Comparison of ENCODE assay signal across 19 mouse cellular contexts in the genomic region with DNA sequence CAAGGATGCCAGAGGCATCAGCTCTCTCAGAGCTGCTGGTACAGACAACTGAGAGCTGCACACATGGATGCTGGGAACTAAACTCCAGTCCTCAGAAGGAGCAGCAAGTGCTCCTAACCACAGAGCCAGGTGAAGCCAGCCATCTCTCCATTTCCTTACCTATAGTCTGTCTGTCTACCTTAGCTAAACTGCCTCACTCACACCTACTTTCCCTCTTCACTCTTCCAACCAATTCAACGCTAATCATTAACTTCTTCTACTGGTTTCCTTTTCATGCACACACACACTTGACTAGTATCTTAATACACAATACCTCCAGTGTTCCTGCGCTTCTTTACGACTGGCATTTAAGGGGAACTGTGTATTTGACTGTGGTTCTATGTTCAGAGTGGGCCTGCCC. TPM values are rescaled to one million over a fixed set of nuclear protein-coding genes. Genes with fewer than 3 reads are reported as not detected.
A peak's percentile ranks its signal among the peaks of the same experiment; 100 is the strongest.
DNase-seq lines count a peak whose midpoint lies in the region; ATAC-seq and TF ChIP-seq lines count a peak whose summit lies in the region.
"Had no signal": no experiment of that assay in that cellular context is flagged by ENCODE, and none has a peak within 500 bp of the region (broad histone marks: within the 10 kb centered on the region; RNA-seq: fewer than 3 reads in every experiment).

No protein-coding gene starts in this region.

- H3K4me1 ChIP-seq in kidney, postnatal 0 days (replicated peaks; ENCODE audit: insufficient read depth, low read length) = peaks cover under 1% of the 10 kb centered on the region; the same call in 1 of the 2 replicates
- H3K4me1 ChIP-seq in lung, embryonic 15.5 days = peaks cover 13% of the 10 kb centered on the region
- H3K4me1 ChIP-seq in intestine, embryonic 16.5 days (ENCODE audit: control insufficient read depth, insufficient read depth, low read length) = peaks cover 7% of the 10 kb centered on the region
- H3K4me1 ChIP-seq in heart, embryonic 10.5 days = peaks cover under 1% of the 10 kb centered on the region; the same call in 1 of the 2 replicates

- no peak overlapping the region for H3K9ac ChIP-seq in kidney, postnatal 0 days (ENCODE audit: low read depth, low read length)
- H3K9ac ChIP-seq in lung, embryonic 15.5 days = no peak overlapping the region
- H3K9ac ChIP-seq in intestine, embryonic 16.5 days (ENCODE audit: low read depth, low read length) = no peak overlapping the region
- H3K9ac ChIP-seq: embryonic facial prominence, embryonic 12.5 days; forebrain, embryonic 15.5 days had no signal

- ATAC-seq in kidney, postnatal 0 days (replicated peaks; ENCODE audit: low FRiP score, low read depth) = no peak
- peak; percentile 19; the same call in 1 of the 2 replicates for ATAC-seq in lung, embryonic 15.5 days (ENCODE audit: borderline replicate concordance, extremely low read depth, low FRiP score, low TSS enrichment)
- ATAC-seq in intestine, embryonic 16.5 days = peak; percentile 87
- ATAC-seq: activated CD4-positive, CD25-positive, alpha-beta regulatory T cell, adult 4 months; forebrain, embryonic 15.5 days; Patski had no signal

- no peaks in the 10 kb centered on the region for H3K27me3 ChIP-seq in kidney, postnatal 0 days (ENCODE audit: insufficient read depth, low read length)
- no peaks in the 10 kb centered on the region for H3K27me3 ChIP-seq in lung, embryonic 15.5 days
- no peaks in the 10 kb centered on the region for H3K27me3 ChIP-seq in intestine, embryonic 16.5 days (replicated peaks; ENCODE audit: control insufficient read depth, insufficient read depth, low read length)
- no peaks in the 10 kb centered on the region for H3K27me3 ChIP-seq in heart, embryonic 10.5 days (ENCODE audit: insufficient read depth, poor library complexity, severe bottlenecking)
- H3K27me3 ChIP-seq: CH12.LX; embryonic facial prominence, embryonic 12.5 days; forebrain, embryonic 15.5 days; Patski had no signal

- peak; percentile 11 for DNase-seq in kidney, postnatal 0 days (ENCODE audit: low spot score)
- DNase-seq in kidney, postnatal 25 days = no peak
- DNase-seq in lung, postnatal 36 days = no peak
- DNase-seq in heart, embryonic 10.5 days (ENCODE audit: low spot score) = no peak
- DNase-seq: adrenal gland, postnatal 14 days; cerebellum, adult 11-12 months; cerebellum, adult 9-10 months; cerebellum, postnatal 25 days; gastrocnemius, postnatal 36 days; heart, adult 11 months; heart, postnatal 10 days; heart, postnatal 4 days had no signal

- H3K27ac ChIP-seq in kidney, postnatal 0 days = no peak overlapping the region
- H3K27ac ChIP-seq in lung, embryonic 15.5 days = peak overlapping the region; percentile 53
- H3K27ac ChIP-seq in intestine, embryonic 16.5 days (ENCODE audit: low read length) = no peak overlapping the region
- H3K27ac ChIP-seq in heart, embryonic 10.5 days = no peak overlapping the region
- H3K27ac ChIP-seq: embryonic facial prominence, embryonic 12.5 days; forebrain, embryonic 15.5 days had no signal

- peaks cover 12% of the 10 kb centered on the region; the same call in 1 of the 2 replicates for H3K36me3 ChIP-seq in kidney, postnatal 0 days (ENCODE audit: insufficient read depth, low read length)
- peaks cover 27% of the 10 kb centered on the region for H3K36me3 ChIP-seq in lung, embryonic 15.5 days
- H3K36me3 ChIP-seq in intestine, embryonic 16.5 days (ENCODE audit: control insufficient read depth, insufficient read depth, low read length) = no peaks in the 10 kb centered on the region; the same call in 1 of the 2 replicates
- peaks cover 40% of the 10 kb centered on the region for H3K36me3 ChIP-seq in heart, embryonic 10.5 days

- H3K9me3 ChIP-seq in kidney, postnatal 0 days (replicated peaks; ENCODE audit: low read length) = no peaks in the 10 kb centered on the region
- H3K9me3 ChIP-seq in lung, embryonic 15.5 days = no peaks in the 10 kb centered on the region
- no peaks in the 10 kb centered on the region for H3K9me3 ChIP-seq in intestine, embryonic 16.5 days (ENCODE audit: control insufficient read depth, low read length)
- no peaks in the 10 kb centered on the region for H3K9me3 ChIP-seq in heart, embryonic 10.5 days
- H3K9me3 ChIP-seq: embryonic facial prominence, embryonic 12.5 days; forebrain, embryonic 15.5 days had no signal

- 63% methylated on average over 3 of the region's 3 CpGs for WGBS in kidney, postnatal 0 days
- WGBS in lung, embryonic 15.5 days = 66% methylated on average over 3 of the region's 3 CpGs
- 61% methylated on average over 3 of the region's 3 CpGs for WGBS in intestine, embryonic 16.5 days
- 90% methylated on average over 3 of the region's 3 CpGs for WGBS in heart, embryonic 10.5 days

- TF ChIP-seq CTCF in kidney, postnatal 0 days (IDR thresholded peaks at IDR 0.05; ENCODE audit: low read depth) = no peak

- H3K4me2 ChIP-seq in kidney, postnatal 0 days (ENCODE audit: low read length) = no peak overlapping the region
- H3K4me2 ChIP-seq in lung, embryonic 15.5 days = no peak overlapping the region
- H3K4me2 ChIP-seq in intestine, embryonic 16.5 days (ENCODE audit: low read depth, low read length) = no peak overlapping the region
- H3K4me2 ChIP-seq: embryonic facial prominence, embryonic 12.5 days; forebrain, embryonic 15.5 days had no signal

- H3K4me3 ChIP-seq in kidney, postnatal 0 days (replicated peaks; ENCODE audit: low read depth, low read length) = no peak overlapping the region
- H3K4me3 ChIP-seq in lung, embryonic 15.5 days = no peak overlapping the region
- no peak overlapping the region for H3K4me3 ChIP-seq in intestine, embryonic 16.5 days (ENCODE audit: low read length)
- H3K4me3 ChIP-seq in heart, embryonic 10.5 days = no peak overlapping the region
- H3K4me3 ChIP-seq: embryonic facial prominence, embryonic 12.5 days; forebrain, embryonic 15.5 days had no signal

RNA-seq across cellular contexts. Expression of a gene that starts 6.2 kb away (rescaled TPM):
- polyA plus RNA-seq in kidney, postnatal 0 days (2015; fragmentation: Nextera tagmentation; extraction: Ambion mirVana) = 38.9 and 40.7 TPM in 2 replicates
- 30.5 and 31.1 TPM in 2 replicates for polyA plus RNA-seq in lung, embryonic 15.5 days (2015; fragmentation: Nextera tagmentation; extraction: Ambion mirVana)
- 26.3 and 31.5 TPM in 2 replicates for polyA plus RNA-seq in intestine, embryonic 16.5 days (2015; fragmentation: Nextera tagmentation; extraction: Ambion mirVana)
- polyA plus RNA-seq in heart, embryonic 10.5 days (2016; fragmentation: Nextera tagmentation; extraction: Ambion mirVana) = 22.4 and 24.7 TPM in 2 replicates

RNA-seq across cellular contexts. Expression of a gene that starts 6.3 kb away (rescaled TPM):
- polyA plus RNA-seq in kidney, postnatal 0 days (2015; fragmentation: Nextera tagmentation; extraction: Ambion mirVana) = 9.7 and 11.2 TPM in 2 replicates
- 16.1 and 18.0 TPM in 2 replicates for polyA plus RNA-seq in lung, embryonic 15.5 days (2015; fragmentation: Nextera tagmentation; extraction: Ambion mirVana)
- 11.0 and 11.3 TPM in 2 replicates for polyA plus RNA-seq in intestine, embryonic 16.5 days (2015; fragmentation: Nextera tagmentation; extraction: Ambion mirVana)
- polyA plus RNA-seq in heart, embryonic 10.5 days (2016; fragmentation: Nextera tagmentation; extraction: Ambion mirVana) = 15.9 and 18.9 TPM in 2 replicates

RNA-seq across cellular contexts. Expression of a gene that starts 22.0 kb away (rescaled TPM):
- 18.3 and 20.5 TPM in 2 replicates for polyA plus RNA-seq in kidney, postnatal 0 days (2015; fragmentation: Nextera tagmentation; extraction: Ambion mirVana)
- 16.9 and 18.3 TPM in 2 replicates for polyA plus RNA-seq in lung, embryonic 15.5 days (2015; fragmentation: Nextera tagmentation; extraction: Ambion mirVana)
- 16.1 and 16.7 TPM in 2 replicates for polyA plus RNA-seq in intestine, embryonic 16.5 days (2015; fragmentation: Nextera tagmentation; extraction: Ambion mirVana)
- polyA plus RNA-seq in heart, embryonic 10.5 days (2016; fragmentation: Nextera tagmentation; extraction: Ambion mirVana) = 11.4 and 16.1 TPM in 2 replicates
